Mouse (Mus musculus) G1E (cell line): ENCODE data around the gene St3gal5.

Experiments
- CTCF ChIP-seq: IDR thresholded peaks from 2 replicates; pipeline ENCODE4 v1.5.1; 2012; ENCODE audit warnings: low read depth, low read length, inconsistent platforms, mixed read lengths
- GATA1 ChIP-seq: IDR thresholded peaks from 2 replicates; pipeline ENCODE4 v1.6.1; 2012; ENCODE audit warnings: borderline replicate concordance, low read length, inconsistent platforms, mixed read lengths
- GATA2 ChIP-seq: IDR thresholded peaks from 2 replicates; pipeline ENCODE4 v1.6.1; 2012; ENCODE audit warnings: low read depth, low read length, inconsistent platforms, borderline replicate concordance
- POLR2AphosphoS5 ChIP-seq: IDR thresholded peaks from 2 replicates; pipeline ENCODE4 v1.6.1; 2012; ENCODE audit warnings: low read depth, low read length, inconsistent platforms; ENCODE audit not compliant: insufficient replicate concordance
- TAL1 ChIP-seq: conservative IDR thresholded peaks from 2 replicates; pipeline ENCODE4 v1.6.1; 2012; ENCODE audit warnings: low read depth, low read length, inconsistent platforms, mixed read lengths

GRCm38 (mm10) chr6:72102066-72102465, 4.7 kb downstream of the St3gal5 start:
- TF ChIP-seq CTCF: no peak
- TF ChIP-seq GATA2: no peak
- TF ChIP-seq GATA1: no peak
- TF ChIP-seq TAL1: peak; percentile 98
- no peak for TF ChIP-seq POLR2AphosphoS5
